Mouse (Mus musculus) myocyte (in vitro differentiated cells): ENCODE measurements at regions not wholly inside any gene's neighbourhood (a gene's known extent, or its start where the extent isn't known, plus 50 kb on each side); places are given as distances from the start of the nearest gene placed in this dataset.

Experiments
- H3K27me3 ChIP-seq: one replicate; pipeline ENCODE4 v1.6.1; 2011; ENCODE audit not compliant: control insufficient read depth, insufficient read depth, insufficient read length
- H3K36me3 ChIP-seq: one replicate; pipeline ENCODE4 v1.6.1; 2011; ENCODE audit not compliant: control insufficient read depth, insufficient read depth
- H3K4me2 ChIP-seq: one replicate; pipeline ENCODE4 v1.6.1; 2011; ENCODE audit warnings: low read depth, control low read depth
- H3K4me3 ChIP-seq: one replicate; pipeline ENCODE4 v1.5.1; 2011; ENCODE audit warnings: mild to moderate bottlenecking, control low read depth, moderate library complexity
- H3K79me2 ChIP-seq: one replicate; pipeline ENCODE4 v1.6.1; 2011; ENCODE audit not compliant: control insufficient read depth, insufficient read depth
- H3ac ChIP-seq: one replicate; pipeline ENCODE4 v1.6.1; 2011; ENCODE audit not compliant: control insufficient read depth, insufficient read length
- CEBPB ChIP-seq: IDR thresholded peaks from 2 replicates; pipeline ENCODE4 v1.6.1; 2011; ENCODE audit warnings: mild to moderate bottlenecking, moderate library complexity; ENCODE audit not compliant: poor library complexity, insufficient read depth, severe bottlenecking
- MYOD1 ChIP-seq, 3 experiments: IDR thresholded peaks; one replicate each; pipeline ENCODE4 v1.6.1; 2011; ENCODE audit warnings: control low read depth in 2 of 3, low read depth in 2 of 3, mild to moderate bottlenecking in 2 of 3, moderate library complexity in 1 of 3; ENCODE audit not compliant: insufficient read length in 2 of 3, control insufficient read depth in 1 of 3
- MYOG ChIP-seq, 3 experiments: IDR thresholded peaks; one replicate each; pipeline ENCODE4 v1.6.1; 2011; ENCODE audit warnings: control low read depth in 2 of 3, low read depth in 2 of 3, mild to moderate bottlenecking in 2 of 3; ENCODE audit not compliant: insufficient read length in 2 of 3, control insufficient read depth in 1 of 3, insufficient read depth in 1 of 3
- POLR2A ChIP-seq: IDR thresholded peaks from one replicate; pipeline ENCODE4 v1.6.1; 2011; ENCODE audit warnings: low read depth, mild to moderate bottlenecking, control low read depth, moderate library complexity; ENCODE audit not compliant: insufficient read length
- POLR2AphosphoS2 ChIP-seq: IDR thresholded peaks from one replicate; pipeline ENCODE4 v1.6.1; 2011; ENCODE audit warnings: low read depth, control low read depth; ENCODE audit not compliant: insufficient read length
- SRF ChIP-seq: IDR thresholded peaks from one replicate; pipeline ENCODE4 v1.6.1; 2011; ENCODE audit warnings: low read depth; ENCODE audit not compliant: control insufficient read depth, insufficient read length
- TCF12 ChIP-seq: IDR thresholded peaks from one replicate; pipeline ENCODE4 v1.6.1; 2011; ENCODE audit warnings: mild to moderate bottlenecking, control low read depth; ENCODE audit not compliant: poor library complexity, insufficient read depth, severe bottlenecking
- USF1 ChIP-seq: IDR thresholded peaks from one replicate; pipeline ENCODE4 v1.6.1; 2011; ENCODE audit warnings: low read depth, mild to moderate bottlenecking, control low read depth, moderate library complexity

- Histone ChIP-seq H3K4me2 (no peak overlapping the region), H3K36me3 (no peaks in the 10 kb centered on the region)
Observed at GRCm38 (mm10) chr9:68594586-68594985, 59.0 kb upstream of the Rora start.

More at GRCm38 (mm10) chr9:68594586-68594985, 59.0 kb upstream of the Rora start:
- H3K4me3 ChIP-seq = no peak overlapping the region
- TF ChIP-seq SRF = no peak
- TF ChIP-seq USF1 = no peak
- TF ChIP-seq CEBPB = no peak
- TF ChIP-seq POLR2A = no peak
- TF ChIP-seq TCF12 = no peak
- TF ChIP-seq MYOD1 (IDR thresholded peaks at IDR 0.05; ENCODE audit: control insufficient read depth in 1 of 3, insufficient read length in 2 of 3, low read depth in 2 of 3) = no peak
- no peak for TF ChIP-seq MYOG (IDR thresholded peaks at IDR 0.05; ENCODE audit: control insufficient read depth in 1 of 3, insufficient read depth in 1 of 3, insufficient read length in 2 of 3, low read depth in 2 of 3)
- TF ChIP-seq POLR2AphosphoS2 = no peak
- H3K79me2 ChIP-seq = no peaks in the 10 kb centered on the region
- no peak overlapping the region for H3ac ChIP-seq
- no peaks in the 10 kb centered on the region for H3K27me3 ChIP-seq
